Mouse (Mus musculus) C2C12 (cell line): ENCODE data around the gene Naaa. TPM values are rescaled to one million over a fixed set of nuclear protein-coding genes. Genes with fewer than 3 reads are reported as not detected.

Experiments used
- H3K27me3 ChIP-seq: one replicate; pipeline ENCODE4 v1.6.1; 2011; ENCODE audit not compliant: control insufficient read depth, insufficient read depth, insufficient read length
- H3K36me3 ChIP-seq: one replicate; pipeline ENCODE4 v1.6.1; 2011; ENCODE audit not compliant: control insufficient read depth, insufficient read depth
- H3K4me3 ChIP-seq: one replicate; pipeline ENCODE4 v1.5.1; 2011; ENCODE audit warnings: mild to moderate bottlenecking, control low read depth; ENCODE audit not compliant: poor library complexity, insufficient read depth, severe bottlenecking
- H3K79me2 ChIP-seq: one replicate; pipeline ENCODE4 v1.6.1; 2011; ENCODE audit not compliant: control insufficient read depth, insufficient read depth
- H3K79me3 ChIP-seq: one replicate; pipeline ENCODE4 v1.6.1; 2011; ENCODE audit warnings: low read depth, control low read depth
- H3ac ChIP-seq: one replicate; pipeline ENCODE3; 2011; ENCODE audit warnings: low read depth; ENCODE audit not compliant: control insufficient read depth, insufficient read length
- CEBPB ChIP-seq: IDR thresholded peaks from one replicate; pipeline ENCODE4 v1.6.1; 2011; ENCODE audit warnings: low read depth, mild to moderate bottlenecking, control low read depth, moderate library complexity
- CTCF ChIP-seq: IDR thresholded peaks from one replicate; pipeline ENCODE4 v1.5.1; 2011; ENCODE audit not compliant: control insufficient read depth, insufficient read depth, insufficient read length
- FOSL1 ChIP-seq: IDR thresholded peaks from one replicate; pipeline ENCODE4 v1.8.0; 2011; ENCODE audit warnings: mild to moderate bottlenecking, low read length; ENCODE audit not compliant: poor library complexity, insufficient read depth, severe bottlenecking
- MAX ChIP-seq: IDR thresholded peaks from one replicate; pipeline ENCODE4 v1.6.1; 2011; ENCODE audit warnings: mild to moderate bottlenecking, control low read depth
- MYOD1 ChIP-seq: IDR thresholded peaks from one replicate; pipeline ENCODE4 v1.6.1; 2011; ENCODE audit warnings: low read depth; ENCODE audit not compliant: control insufficient read depth, insufficient read length
- MYOG ChIP-seq: IDR thresholded peaks from one replicate; pipeline ENCODE4 v1.6.1; 2011; ENCODE audit not compliant: control insufficient read depth, insufficient read length; ENCODE audit errors: extremely low read depth
- USF1 ChIP-seq: IDR thresholded peaks from one replicate; pipeline ENCODE4 v1.6.1; 2011; ENCODE audit warnings: low read depth, mild to moderate bottlenecking, control low read depth, moderate library complexity
- polyA plus RNA-seq: library from polyadenylated mRNA; unstranded; fragments of >200 nt; fragmentation: generic; extraction: Trizol; gene quantifications from one replicate; pipeline ENCODE4 v1.2.1, GENCODE M21; 2012; ENCODE audit warnings: missing spikeins

The Naaa gene
- polyA plus RNA-seq, 1 experiment, result 5.4 TPM

- no peaks in the 10 kb centered on the region for H3K79me3 ChIP-seq
- H3K4me3 ChIP-seq, result no peak overlapping the region
- TF ChIP-seq FOSL1 (no peak), CTCF (peak; percentile 43)
- no peaks in the 10 kb centered on the region for H3K27me3 ChIP-seq
- no peaks in the 10 kb centered on the region for H3K79me2 ChIP-seq
- H3ac ChIP-seq, result no peak overlapping the region
- H3K36me3 ChIP-seq, result no peaks in the 10 kb centered on the region
Measured at GRCm38 (mm10) chr5:92239333-92240232, 38.4 kb downstream of the Naaa start.

GRCm38 (mm10) chr5:92234939-92235557 lies 42.9 kb downstream of the Naaa start:
- H3K79me3 ChIP-seq, result no peaks in the 10 kb centered on the region
- H3K27me3 ChIP-seq, result no peaks in the 10 kb centered on the region
- peak overlapping the region; percentile 2 for H3K4me3 ChIP-seq
- no peak overlapping the region for H3ac ChIP-seq
- TF ChIP-seq FOSL1, result no peak
- no peak for TF ChIP-seq CEBPB
- no peak for TF ChIP-seq MYOD1
- peak; percentile 32 for TF ChIP-seq USF1
- no peak for TF ChIP-seq MAX
- H3K79me2 ChIP-seq, result no peaks in the 10 kb centered on the region
- no peaks in the 10 kb centered on the region for H3K36me3 ChIP-seq

GRCm38 (mm10) chr5:92233366-92233765 lies 44.6 kb downstream of the Naaa start:
- no peaks in the 10 kb centered on the region for H3K27me3 ChIP-seq
- H3ac ChIP-seq, result no peak overlapping the region
- H3K79me2 ChIP-seq, result no peaks in the 10 kb centered on the region
- no peak overlapping the region for H3K4me3 ChIP-seq
- no peaks in the 10 kb centered on the region for H3K79me3 ChIP-seq
- TF ChIP-seq MAX (no peak), MYOD1 (no peak), FOSL1 (no peak), MYOG (no peak), CTCF (no peak), CEBPB (no peak)
- no peaks in the 10 kb centered on the region for H3K36me3 ChIP-seq

- TF ChIP-seq MYOD1, result no peak
- no peak for TF ChIP-seq FOSL1
- no peak for TF ChIP-seq CTCF
- no peak for TF ChIP-seq MYOG
- no peak for TF ChIP-seq CEBPB
- no peak for TF ChIP-seq USF1
- no peak for TF ChIP-seq MAX
- no peaks in the 10 kb centered on the region for H3K36me3 ChIP-seq
- H3K4me3 ChIP-seq, result no peak overlapping the region
Measured at GRCm38 (mm10) chr5:92231836-92232235, 46.1 kb downstream of the Naaa start.

GRCm38 (mm10) chr5:92230306-92230705 lies 47.7 kb downstream of the Naaa start:
- H3K79me2 ChIP-seq, result no peaks in the 10 kb centered on the region
- H3K79me3 ChIP-seq, result no peaks in the 10 kb centered on the region
- no peaks in the 10 kb centered on the region for H3K27me3 ChIP-seq
- H3K36me3 ChIP-seq, result no peaks in the 10 kb centered on the region
- no peak for TF ChIP-seq CTCF
- TF ChIP-seq CEBPB, result no peak
- no peak for TF ChIP-seq FOSL1
- no peak for TF ChIP-seq MYOD1
- no peak for TF ChIP-seq MYOG
- TF ChIP-seq USF1, result no peak
- TF ChIP-seq MAX, result no peak
- H3ac ChIP-seq, result no peak overlapping the region
- H3K4me3 ChIP-seq, result no peak overlapping the region

More at GRCm38 (mm10) chr5:92231836-92232235, 46.1 kb downstream of the Naaa start:
- Histone ChIP-seq H3K79me2 (no peaks in the 10 kb centered on the region), H3ac (no peak overlapping the region), H3K27me3 (no peaks in the 10 kb centered on the region), H3K79me3 (no peaks in the 10 kb centered on the region)
